Mouse (Mus musculus) spleen, postnatal 36 days (tissue): ENCODE data around the gene Gm10912.
"Not testable (repeated sequence)": the region's sequence is repeated elsewhere in the genome, so short reads cannot be mapped to it uniquely, and the experiment has no call there.

Experiments used
- DNase-seq, 2 experiments: peaks; one replicate each; pipeline ENCODE4 v3.0.0; 2022; ENCODE audit warnings: low spot score in 2 of 2, mixed read lengths in 1 of 2

Gene Gm10912

GRCm38 (mm10) chr2:104065526-104065925 lies at the start of gene Gm10912:
Gene Gm10912, plus strand, starts transcription at chr2:104065826.
- DNase-seq = not testable (repeated sequence)

GRCm38 (mm10) chr2:104023096-104023495 lies 42.5 kb upstream of the Gm10912 start:
- DNase-seq = no peak

DNA sequence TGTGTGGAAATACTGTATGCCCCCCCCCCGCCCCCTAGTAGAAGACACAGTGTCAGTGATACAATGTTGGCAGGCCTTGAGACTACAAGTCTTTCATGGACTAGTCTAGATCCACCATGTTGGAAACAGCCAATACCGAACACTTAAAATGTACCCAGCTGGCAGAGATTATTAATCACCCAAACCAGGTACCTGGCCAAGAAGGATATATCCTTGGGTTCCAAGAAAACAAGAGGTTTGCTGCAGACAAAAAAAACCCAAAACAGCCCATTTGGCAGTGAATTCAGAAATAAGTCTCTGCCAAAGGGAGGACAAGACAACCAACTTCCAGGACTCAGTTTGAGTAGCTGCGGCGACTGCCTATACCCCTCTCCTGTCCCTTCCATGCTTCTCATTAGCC lies 41.0 kb upstream of the Gm10912 start:
- no peak for DNase-seq

DNA sequence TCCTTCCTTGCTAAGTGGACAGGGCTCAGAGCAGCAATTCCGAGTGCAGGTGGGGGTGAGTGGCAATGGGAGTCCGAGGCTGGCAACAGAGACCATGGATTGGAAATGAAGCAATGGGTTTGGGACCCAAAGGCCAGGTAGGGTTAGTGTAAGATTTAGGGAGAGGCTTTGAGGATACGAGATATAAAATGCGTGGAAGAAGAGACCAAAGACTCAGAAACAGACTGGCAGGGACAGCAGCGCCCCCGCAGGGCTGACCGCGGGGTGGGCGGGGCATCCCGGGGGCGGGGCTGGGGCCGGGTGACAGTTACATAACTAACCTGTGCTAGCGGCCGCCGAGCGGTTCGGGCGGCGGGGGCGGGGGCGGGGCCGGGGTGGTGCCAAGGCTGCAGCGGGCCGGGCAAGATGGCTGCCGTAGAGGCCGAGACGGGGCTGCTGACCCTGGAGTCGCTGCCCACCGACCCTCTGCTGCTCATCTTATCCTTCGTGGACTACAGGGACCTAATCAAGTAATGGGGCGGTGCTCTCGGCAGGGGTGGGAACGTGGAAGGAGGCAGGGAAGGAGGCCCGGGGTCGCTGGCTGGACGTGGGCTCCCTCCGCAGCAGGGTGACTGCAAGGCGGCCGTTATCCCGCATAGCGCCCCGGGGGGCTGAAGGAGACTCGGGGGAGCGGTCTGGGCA lies 38.0 kb upstream of the Gm10912 start, which contains the start of gene Fbxo3:
Gene Fbxo3, plus strand, starts transcription at position 264 of the 681 bp plus-strand sequence.
- peak; percentile 89 to 90 for DNase-seq

GRCm38 (mm10) chr2:104028139-104028723 lies 37.4 kb upstream of the Gm10912 start, which contains the start of gene 4931422A03Rik:
Gene 4931422A03Rik, minus strand, starts transcription at chr2:104028361.
- peak; percentile 7 to 11 for DNase-seq

DNA sequence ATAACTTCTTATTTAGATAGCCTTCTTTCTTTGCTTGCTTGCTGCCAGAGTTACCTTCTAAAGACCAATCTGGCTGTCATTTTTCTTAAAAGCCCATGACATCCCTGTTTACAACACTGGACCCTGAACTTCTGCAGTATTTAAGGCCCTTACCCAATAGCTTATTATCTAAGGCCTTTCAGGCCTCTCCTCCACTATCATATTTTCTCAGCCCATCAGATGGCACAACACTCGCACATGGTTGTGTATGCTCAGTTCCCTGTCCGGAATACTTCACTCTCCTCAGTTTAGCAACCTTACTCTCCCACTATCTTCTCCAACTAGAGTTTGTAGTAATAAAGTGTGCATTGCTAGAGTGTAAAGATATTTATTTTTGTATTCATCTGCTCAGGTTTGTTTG lies 36.6 kb upstream of the Gm10912 start:
- peak in 1 of 2 experiments; percentile 28 for DNase-seq

DNA sequence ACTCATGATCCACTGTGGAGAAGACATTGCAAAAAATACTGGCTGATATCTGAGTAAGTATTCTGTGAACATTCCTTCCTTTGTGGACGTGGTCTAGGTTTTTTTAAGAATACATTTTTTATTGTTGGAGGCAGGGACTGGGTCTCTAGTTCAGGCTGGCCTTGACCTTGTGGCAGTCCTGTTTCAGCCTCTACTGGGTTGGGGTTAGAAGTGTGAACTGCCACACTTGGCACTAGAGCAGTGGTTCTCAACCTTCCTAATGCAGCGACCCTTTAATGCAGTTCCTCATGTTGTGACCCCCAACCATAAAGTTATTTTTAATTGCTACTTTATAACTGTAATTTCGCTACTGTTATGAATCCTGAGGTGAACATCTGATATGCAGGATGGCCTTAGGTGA lies 35.2 kb upstream of the Gm10912 start:
- no peak for DNase-seq

GRCm38 (mm10) chr2:104032056-104032455 lies 33.6 kb upstream of the Gm10912 start:
- DNase-seq = no peak

DNA sequence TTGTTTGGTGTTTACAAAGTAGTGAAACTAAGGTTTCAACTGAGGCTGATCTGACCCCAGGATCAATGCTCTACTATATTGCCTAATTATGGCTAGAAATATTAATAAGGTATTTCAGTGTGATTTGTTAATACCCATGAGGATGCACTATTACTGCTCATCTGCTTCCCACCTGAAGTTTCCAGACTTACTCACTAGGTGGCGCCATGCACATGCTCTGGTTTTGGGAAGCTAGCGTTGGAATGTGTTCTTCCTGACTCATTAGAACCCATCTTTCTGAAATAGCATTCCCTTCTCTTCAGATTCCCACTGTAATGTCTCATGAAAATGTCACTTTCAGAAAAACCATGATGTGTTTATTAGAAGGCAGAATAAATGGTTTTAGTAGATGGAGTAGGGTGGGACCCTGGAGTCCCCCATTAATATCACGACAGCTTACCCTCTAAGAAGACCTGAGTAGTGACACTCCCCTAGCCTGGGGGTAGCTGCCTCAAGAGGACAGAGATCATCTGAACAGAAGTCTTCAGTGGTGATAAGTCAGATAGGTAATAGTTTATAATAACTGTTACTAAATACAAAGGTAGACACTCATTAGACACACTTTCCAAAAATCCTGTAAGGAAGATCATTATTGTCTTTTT lies 30.7 kb upstream of the Gm10912 start:
- DNase-seq = peak; percentile 28 to 57

DNA sequence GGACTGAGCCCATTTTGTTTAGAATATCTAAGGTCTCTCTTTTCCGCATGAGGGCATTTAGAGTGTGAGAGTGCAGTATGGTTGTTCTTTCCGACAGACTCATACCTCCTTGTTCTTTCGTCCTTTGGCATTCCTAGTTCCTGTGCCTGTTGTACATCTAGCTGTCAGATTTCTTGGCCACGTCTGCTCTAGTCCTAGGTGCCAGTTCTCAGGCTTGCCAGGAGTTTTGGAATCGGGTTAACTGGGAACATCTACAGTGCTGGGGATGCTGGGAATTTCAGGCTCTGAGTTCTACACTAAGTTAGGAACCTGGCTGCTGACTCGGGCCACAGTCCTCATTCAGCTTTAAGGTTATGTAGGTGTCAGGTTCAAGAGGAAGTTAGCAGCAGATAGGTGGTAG lies 30.0 kb upstream of the Gm10912 start:
- DNase-seq = no peak

DNA sequence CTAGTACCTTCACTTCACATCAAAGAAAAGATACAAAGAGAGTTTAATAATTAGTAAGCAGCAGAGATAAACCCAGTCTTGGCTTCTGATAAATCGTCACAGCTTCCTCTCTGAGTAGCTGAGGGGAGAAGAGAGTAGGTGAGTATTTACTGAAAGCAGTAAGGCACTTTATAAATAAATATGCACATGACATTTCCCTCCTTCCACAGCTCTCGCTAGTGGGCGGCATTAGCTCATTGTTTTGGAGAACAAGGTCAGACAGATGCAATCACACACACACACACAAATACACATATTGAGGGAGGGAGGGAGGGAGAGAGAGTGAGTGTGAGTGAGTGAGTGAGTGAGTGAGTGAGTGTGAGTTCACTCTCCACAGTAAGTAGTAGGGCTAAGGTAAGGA lies 29.3 kb upstream of the Gm10912 start:
- no peak for DNase-seq

DNA sequence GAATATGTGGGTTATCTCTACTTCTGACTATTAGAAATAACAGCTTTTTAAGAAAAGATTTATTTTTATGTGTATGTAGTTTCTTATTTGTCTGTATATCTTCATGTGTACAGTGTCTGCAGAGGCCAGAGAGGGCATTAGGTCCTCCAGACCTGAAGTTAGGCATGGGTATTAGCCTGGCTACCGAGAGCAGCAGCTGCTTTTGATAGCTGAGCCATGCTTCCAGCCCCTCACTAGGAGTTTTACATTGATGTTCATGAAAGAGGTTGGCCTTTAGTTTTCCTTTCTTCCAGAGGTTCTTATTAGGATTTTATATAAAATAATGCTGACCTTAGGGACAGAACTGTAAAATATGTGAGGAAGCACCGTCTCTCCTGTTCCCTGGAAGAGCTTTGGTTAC lies 27.4 kb upstream of the Gm10912 start:
- no peak for DNase-seq

DNA sequence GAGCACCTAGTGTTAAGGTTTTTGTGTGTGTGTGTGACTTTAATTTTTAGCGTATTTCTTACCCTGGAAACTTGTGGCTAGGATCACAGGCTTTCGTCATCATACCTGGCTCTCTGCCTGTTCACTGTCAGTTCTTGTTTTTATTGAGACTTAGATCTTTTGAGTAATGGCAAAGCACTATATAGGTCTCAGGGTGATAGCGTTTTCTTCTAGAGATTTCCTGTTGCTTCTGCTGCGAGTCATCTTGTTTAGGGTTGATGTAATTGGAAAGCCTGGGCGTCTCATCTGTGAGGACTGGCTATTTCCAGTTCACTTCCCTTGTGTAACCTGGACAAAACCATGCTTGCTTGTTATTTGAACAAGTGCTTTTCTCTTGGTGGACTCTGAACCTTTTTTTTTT lies 24.0 kb upstream of the Gm10912 start:
- no peak for DNase-seq

DNA sequence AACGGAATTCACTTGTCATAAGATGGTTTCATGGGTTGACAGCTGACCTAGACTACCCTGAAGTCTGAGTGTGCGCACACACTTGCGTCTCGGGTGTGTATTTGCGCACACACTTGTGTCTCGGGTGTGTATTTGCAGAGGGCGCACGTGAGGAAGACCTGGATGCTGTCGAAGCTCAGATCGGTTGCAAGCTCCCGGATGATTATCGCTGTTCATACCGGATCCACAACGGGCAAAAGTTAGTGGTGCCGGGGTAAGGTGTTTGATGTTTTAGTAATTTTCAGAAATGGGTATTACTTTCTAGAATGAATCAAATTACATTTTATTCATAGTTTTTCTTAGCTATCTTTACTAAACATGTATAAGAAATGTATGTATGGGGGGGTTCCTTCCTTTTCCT lies 22.9 kb upstream of the Gm10912 start:
- no peak for DNase-seq

- DNase-seq = no peak
Measured at GRCm38 (mm10) chr2:104043624-104044478, 21.8 kb upstream of the Gm10912 start.

DNA sequence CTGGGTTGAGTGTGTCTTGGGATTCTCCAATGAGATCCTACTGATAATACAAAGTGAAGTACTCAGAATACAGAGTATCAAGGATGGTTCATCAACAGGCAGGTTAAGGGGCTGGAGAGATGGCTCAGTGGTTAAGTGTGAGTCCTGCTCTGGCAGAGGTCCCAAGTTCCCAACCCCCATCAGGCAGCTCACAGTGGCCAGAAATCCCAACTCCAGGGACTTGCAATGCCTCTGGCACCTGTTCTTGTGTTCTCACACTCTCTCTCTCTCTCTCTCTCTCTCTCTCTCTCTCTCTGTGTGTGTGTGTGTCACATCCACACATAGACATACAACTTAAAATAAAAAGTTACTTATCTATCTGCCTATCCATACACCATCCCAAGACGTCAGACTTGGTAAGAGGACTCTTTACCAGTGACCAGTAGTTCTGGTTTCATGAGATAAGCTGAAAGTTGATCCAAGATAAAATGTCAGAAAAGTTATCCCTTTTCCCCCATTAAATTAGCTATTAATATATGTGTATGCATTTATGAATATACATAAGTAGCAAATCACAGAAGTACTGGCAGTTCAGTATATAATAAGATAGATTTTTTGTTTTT lies 21.0 kb upstream of the Gm10912 start:
- DNase-seq = no peak

DNA sequence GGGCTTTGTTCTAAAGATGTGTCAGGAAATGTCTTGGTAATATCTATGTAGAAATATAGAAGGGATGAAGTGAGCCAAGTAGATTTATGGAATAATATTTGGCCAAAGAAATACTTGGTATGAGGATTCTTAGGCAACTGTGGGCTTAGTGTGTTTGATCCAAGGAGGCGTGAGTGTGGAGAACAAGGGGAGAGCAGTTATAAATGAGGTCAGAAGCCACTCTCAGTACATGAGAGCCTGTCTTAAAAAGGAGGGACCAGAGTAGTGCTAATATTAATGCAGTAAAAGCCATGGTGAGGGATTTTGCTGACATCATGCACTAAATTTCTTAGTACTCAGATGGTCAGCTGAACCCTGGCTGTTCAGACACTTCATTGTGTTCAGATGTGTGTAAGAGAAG lies 7.2 kb upstream of the Gm10912 start:
- DNase-seq = no peak

DNA sequence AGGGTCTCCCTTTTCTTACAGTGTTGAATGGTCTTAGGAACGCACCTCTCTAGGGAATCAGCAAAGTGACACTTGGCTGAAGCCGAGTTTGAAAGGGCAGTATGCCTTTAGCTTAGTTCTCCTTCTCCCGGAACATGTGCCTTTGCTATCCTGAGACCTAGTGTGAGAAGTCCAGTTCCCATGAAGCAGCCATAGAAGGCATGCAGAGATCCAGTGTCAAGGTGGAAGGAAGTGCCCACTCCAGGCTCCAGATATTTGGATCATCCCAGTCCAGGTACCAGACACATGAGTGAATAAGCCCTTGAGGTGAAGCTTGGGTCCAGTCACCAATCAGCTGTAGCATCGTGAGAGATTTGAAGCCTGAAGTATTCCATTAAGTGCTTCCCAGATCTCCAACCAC lies 6.7 kb upstream of the Gm10912 start:
- no peak for DNase-seq

- no peak for DNase-seq
Measured at GRCm38 (mm10) chr2:104059786-104060185, 5.8 kb upstream of the Gm10912 start.

DNA sequence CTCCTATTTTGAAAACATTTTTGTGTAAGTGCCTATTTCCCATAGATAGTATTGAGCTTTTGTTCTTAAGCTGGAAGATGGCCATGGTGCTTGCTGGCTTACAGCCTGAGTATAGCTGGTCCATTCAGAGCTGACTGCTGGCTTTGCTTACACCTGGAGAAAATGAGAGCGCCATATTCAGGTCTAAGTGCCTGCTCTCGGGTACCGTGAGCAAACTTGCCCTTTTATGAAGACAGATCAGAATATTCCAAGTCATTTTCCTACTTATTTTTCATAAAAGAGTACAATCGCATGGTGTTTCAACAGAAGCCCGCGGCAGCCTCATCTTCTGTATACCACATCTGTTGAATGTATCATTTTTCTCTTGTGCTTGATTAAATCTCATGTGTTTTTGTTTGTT lies 4.6 kb upstream of the Gm10912 start:
- DNase-seq = no peak

GRCm38 (mm10) chr2:104062665-104063064 lies 3.0 kb upstream of the Gm10912 start:
- no peak for DNase-seq

DNA sequence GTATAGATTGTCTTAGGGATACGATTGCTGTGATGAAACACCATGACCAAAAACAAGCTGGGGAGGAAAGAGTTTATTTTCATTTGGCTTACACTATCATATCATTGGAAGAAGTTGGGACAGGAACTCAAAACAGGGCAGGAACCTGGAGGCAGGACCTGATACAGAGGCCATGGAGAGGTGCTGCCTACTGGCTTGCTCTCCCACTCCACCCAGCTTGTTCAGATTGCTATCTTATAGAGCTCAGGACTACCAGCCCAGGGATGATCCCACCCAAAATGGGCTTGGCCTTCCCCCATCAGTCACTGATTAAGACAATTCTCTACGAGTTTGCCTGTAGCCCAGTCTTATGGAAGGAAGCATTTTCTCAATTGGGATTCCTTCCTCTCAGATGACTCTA lies 1.5 kb upstream of the Gm10912 start:
- DNase-seq = no peak
